Mouse (Mus musculus): ENCODE measurements around the gene Cd53.

Cd53 gene

DNA sequence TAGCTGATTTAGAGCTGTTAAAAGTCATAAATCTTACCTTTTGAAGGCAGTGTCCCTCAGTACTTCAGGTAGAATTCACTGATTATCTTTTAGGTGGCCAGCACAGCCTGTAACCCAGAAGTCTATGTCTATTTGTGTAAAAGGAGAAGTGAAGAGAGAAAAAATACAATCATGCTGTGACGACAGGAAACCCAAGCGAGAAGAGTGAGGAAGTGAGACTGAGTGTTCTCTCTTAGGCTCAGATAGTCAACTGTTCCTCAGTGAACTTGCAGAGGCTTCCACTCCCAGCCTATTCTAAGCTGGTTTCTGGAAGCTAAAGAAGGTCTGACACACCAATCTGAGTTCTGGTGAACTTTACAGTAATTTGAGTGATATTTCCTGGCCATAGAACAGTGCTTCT is at the start of gene Cd53:
TSS of gene Cd53 (minus strand) at position 220 of the 400 bp plus-strand sequence.
- peak in 1 of 2 experiments; percentile 18 for DNase-seq

DNA sequence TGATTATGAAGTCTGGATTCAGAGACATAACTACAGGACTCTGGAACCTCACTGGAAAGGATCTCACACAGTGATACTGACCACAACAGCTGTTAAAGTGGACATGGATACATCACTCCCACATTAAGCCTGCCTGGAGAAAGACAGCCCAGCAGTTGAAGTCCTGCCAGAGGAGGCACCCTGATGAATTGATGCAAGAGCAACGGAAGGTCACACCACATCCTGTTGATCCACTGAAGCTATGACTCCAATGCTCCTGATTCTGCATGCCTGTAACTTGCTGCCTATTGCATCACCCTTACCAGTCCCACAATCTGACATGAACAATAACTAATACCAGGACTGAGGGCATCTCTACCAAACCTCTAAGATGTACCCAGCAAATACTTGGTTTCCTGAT is 42.2 kb upstream of the Cd53 start:
- no peak for DNase-seq

- DNase-seq, result no peak
Measured at GRCm38 (mm10) chr3:106826187-106826586, 36.2 kb upstream of the Cd53 start, which contains the start of gene Olfr266. Olfr266 (minus strand) TSS chr3:106826287.

- no peak for DNase-seq
Measured at GRCm38 (mm10) chr3:106817676-106818075, 27.7 kb upstream of the Cd53 start.

- DNase-seq, result no peak
Measured at GRCm38 (mm10) chr3:106808972-106809695, 19.2 kb upstream of the Cd53 start.

GRCm38 (mm10) chr3:106798079-106798478 is 8.1 kb upstream of the Cd53 start:
- no peak for DNase-seq

DNA sequence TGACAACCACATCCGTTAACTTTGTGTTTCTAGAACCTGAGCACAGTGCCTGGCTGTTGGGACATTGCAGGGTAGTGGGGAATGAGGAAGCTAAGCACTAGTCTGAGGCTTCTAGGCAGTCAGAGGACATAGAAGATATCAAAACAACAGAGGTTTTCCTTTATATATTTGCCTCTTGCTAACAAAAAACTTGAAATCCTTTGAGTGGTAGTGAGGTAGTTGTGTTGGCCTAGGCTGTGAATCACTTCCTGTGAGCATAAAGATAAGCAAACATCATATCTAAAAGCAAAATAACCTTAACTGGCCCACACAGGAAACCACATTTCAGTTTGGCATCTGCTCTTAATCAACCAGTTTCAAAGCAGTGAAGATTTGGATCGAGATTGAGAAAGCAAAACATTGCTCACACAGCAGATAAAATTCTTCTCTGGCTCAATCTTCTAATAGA is 1.5 kb downstream of the Cd53 start:
- DNase-seq, result peak in 1 of 2 experiments; percentile 11

- no peak for DNase-seq
Measured at GRCm38 (mm10) chr3:106787972-106788371, 2.0 kb downstream of the Cd53 start.

- DNase-seq, result no peak
Measured at GRCm38 (mm10) chr3:106785130-106785529, 4.8 kb downstream of the Cd53 start.

DNA sequence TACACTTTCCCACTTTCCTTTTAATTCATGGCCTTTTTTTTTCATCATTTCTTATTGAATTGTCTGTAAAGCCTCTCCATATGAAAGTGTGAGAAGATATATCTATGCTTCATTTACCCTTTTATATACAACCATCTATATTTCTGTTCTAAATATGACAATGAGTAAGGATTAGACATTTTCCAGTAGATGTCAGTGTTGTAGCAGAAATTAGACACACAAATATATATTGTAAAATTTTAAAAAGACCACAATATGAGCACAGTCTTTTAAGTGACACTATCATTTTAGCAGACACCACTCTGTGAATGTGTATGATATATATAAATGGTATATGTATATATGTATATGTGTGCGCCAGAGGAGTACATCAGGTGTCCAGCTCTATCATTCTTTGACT is 18.1 kb downstream of the Cd53 start:
- no peak for DNase-seq

GRCm38 (mm10) chr3:106755898-106756297 is 34.1 kb downstream of the Cd53 start:
- no peak for DNase-seq

DNA sequence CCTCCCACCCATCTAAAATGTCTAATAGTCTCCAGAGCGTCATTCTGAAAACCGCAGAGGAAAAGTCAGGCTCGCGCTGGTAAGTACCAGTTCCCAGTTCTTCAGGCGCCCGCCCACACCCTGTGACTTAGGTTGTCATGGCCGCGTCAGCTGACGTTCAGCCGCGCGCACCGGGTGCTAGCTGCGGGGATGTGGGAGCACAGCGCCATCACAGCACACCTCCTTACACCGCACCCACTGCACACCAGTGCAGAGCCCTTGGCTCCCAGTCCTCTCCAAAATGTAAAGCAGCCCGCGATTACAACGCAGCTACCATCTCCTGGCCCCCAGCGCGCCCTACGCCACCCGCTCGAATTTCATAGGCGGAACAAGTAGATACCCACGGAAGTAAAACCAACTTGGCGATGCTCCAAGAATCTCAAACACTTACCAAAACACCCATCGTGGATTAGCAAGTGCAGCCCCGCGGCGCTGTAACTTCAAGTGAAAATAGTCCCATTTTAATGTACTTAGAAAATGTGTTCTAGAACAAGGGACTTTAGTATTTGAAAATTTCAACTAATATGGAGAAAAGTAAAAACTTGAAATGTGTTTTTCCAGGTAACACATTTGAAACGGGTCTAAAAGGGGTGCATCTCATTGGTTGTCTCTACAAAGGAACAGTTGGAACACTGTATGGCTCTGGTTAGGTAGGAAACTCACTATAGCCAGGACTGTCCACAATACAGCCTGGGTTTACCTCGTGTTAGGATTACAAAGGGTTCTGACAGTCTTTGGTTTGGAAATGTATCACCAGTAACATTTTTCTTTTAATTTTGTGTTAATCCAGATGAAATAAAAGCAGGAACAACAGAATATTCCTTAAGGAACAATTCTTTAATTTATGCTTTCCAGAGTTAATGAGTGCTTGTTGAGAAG is 67.7 kb downstream of the Cd53 start:
- peak; percentile 78 to 85 for DNase-seq

- DNase-seq, result peak; percentile 94 to 98
Measured at GRCm38 (mm10) chr3:106721397-106722027, 68.4 kb downstream of the Cd53 start.

Measured in thymus, adult 18-20 months (tissue).